Mouse (Mus musculus) lung, postnatal 4 days (tissue): Measurements from ENCODE around the gene Pxylp1.

Experiments used
- DNase-seq, 2 experiments: peaks; one replicate each; pipeline ENCODE4 v3.0.0; 2021

Gene Pxylp1

DNA sequence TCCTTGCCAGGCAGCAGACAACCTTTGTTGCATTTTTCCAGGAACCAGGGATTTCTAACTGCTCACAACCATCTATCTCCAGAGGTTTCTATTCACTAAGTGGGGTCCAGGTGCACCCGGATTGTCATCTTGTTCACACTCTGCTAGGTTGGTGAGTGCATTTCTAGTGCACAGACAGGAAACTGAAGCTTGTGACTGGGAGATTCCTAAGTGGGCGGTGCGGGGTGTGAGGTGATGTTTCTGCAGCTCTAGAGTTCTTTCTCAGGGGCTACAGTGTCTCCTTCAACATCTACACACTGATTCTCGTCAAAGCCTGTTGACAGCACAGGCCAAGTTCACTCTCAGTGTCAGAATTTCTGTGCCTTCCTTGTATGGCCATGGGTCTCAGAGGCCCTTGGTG lies 34.6 kb downstream of the Pxylp1 start:
- no peak for DNase-seq

DNA sequence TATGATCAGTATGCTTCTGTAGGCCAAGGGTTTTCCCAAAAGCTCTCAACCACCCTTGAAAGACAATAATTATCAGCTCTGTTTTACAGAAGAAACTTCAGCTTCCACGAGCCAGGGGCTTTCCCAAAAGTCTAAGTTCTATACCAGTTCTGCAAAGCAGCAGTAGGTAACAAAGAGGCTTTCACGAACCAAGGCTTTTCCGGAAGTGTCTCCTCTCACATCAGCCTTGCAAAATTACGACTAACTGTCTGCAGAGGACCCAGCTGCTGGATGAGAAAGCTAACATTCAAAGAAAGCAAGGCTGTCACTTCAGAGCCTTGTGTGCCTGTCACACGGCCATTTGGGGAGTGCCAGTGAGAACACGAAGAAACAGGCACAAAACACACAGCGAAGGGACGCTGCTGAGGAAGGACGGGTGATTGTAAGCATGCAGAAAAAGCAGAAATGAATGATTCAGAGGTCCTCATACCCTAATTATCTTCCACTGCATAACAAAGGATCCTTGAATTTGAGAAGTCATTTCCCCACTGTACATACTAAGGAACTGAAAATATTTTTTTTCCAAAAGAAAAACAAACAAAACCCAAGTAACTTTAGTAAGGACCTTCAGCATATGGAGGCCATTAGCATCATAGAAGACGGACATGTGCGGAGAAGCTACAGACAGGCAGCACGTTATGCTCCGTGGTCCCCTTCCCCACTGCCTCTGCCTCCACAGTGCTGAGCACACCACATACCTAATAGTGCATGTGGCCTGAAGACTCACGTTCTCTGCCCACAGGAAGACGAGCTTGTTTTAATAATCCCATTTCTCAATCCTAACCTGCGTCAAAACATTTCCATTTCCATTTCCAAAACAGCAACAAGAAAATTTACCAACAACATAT lies 38.9 kb downstream of the Pxylp1 start:
- DNase-seq: no peak

DNA sequence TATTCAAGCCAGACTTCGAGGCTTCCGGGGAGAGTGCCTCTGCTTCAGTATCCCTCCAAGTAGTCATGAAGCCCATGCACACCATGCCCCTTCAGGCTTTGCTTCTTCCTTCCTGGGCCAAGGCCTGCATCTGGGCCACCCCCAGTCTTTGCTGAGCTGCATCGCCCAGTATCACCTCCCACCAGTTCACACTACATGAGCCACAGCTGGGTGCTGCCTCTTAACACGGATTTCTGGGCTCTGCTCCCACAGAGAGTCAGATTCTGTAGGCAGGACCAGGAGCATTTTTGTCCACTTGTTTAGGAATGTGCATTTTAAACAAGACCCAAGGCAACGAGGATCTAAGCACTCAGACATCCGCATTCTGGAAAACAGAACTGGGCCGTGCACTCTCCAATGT lies 40.8 kb downstream of the Pxylp1 start:
- DNase-seq: peak; percentile 31 to 47

DNA sequence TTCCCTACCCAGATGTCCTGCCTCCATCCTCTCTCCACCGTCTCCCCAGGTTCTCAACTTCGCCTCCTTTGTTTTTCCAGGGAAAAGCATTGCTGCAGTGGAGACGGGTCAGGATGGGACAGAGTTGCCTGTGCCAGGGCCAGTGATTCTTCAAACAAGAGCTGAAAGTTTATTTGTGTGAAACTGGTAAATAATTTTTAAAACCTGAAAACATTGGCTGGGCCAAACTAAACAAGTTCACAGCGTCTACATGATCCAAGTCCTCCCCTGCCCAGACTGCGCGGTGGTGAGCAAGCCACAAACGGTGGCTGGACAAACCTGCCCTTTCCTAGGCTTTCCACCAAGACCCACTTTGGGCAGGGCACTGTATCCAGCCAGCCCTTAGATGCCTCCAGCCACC lies 41.4 kb downstream of the Pxylp1 start:
- no peak for DNase-seq

DNA sequence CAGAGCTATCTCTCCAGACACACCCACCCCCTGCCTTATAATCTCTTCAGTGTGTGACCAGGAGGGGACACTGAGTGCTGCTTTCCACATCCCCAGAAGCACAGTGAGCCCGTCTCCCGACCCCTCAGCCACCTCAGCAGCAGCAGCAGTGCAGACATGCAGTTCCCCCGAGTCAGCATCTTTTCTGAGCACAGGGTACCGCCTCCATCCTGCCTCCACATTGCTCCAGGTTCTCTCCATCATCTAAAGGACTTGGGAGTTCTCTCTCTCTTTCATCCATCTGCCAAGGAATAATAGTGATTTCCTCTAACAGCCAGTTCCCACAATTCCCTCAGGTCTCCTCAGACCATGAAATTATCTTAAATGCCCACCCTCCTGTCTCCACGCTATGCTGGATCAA lies 43.5 kb downstream of the Pxylp1 start:
- no peak for DNase-seq

DNA sequence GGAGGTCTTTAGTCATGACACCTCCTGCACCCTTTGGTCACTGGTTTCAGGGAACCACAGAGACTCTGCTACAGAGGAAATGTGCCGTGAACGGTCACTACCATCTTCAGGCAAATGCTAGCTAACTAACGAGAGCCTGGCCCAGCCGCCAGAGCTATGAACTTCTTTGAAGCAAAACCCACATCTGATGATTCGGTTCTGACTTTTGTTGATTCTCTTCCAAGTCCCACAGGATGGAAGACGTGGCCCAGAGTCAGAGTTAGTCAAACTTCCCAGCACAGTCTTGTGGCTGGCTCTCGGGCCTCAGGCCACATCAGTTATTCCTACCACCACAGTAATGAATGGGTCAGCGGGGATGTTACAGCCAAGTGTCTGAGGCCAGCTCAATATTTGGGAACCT lies 46.1 kb downstream of the Pxylp1 start:
- DNase-seq: no peak

DNA sequence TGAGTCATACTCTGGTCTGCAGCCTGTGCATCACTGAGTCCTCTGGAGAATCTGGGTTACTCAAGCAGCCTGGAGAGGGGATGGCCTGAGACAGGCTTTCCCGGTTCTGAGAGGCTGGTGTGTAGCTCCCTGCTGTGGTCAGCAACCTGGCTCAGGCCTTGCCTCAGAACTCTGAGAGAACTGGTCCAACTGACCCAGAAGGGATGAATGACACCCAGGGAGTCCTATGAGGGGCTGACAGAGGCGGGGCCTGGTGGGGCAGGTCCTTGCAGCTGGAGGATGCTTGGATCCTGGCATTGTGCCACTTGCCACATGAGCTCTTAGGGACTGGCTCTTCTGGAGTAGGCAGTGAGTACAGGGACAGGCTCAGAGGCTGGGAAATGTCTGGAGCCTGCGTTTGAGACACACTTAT lies 47.7 kb downstream of the Pxylp1 start:
- peak; percentile 82 to 89 for DNase-seq

DNA sequence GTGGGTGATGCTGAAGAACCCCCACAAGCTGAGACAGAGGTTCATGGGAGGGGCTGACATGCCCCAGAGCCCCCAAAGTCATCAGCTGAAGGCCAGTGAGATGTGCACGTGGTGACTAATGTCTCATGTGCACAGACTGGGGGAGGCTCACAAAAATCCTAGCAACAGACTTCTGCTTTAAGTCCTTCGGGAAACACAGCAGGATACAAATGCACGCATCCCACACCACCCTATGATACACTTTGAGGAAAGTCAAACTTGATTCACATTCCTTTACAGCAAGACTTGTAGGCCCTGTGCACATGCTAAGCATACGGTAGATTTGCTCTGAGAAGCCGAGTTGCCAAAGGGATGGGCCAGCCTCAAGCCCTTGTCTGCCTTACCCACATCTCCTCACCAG lies 53.1 kb downstream of the Pxylp1 start:
- no peak for DNase-seq

DNA sequence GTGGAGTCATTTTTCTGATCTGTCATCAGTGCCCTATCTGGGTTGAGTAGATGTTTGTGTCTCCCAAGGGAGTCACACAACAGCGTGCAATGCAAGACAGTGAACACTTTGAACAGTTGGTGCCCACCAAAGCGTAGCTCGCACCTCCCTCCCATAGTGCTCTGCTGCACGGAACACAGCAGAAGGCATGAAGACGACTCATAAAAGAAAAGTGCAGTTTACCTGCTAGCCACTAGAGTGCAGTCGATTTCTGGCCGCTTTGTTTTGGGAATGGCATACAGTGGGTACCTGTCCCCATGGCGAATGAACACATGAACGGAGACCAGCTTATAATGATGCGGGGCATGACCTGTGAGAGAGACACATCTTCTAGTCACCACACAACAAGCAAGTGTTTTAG lies 53.6 kb downstream of the Pxylp1 start:
- peak in 1 of 2 experiments; percentile 51 for DNase-seq

DNA sequence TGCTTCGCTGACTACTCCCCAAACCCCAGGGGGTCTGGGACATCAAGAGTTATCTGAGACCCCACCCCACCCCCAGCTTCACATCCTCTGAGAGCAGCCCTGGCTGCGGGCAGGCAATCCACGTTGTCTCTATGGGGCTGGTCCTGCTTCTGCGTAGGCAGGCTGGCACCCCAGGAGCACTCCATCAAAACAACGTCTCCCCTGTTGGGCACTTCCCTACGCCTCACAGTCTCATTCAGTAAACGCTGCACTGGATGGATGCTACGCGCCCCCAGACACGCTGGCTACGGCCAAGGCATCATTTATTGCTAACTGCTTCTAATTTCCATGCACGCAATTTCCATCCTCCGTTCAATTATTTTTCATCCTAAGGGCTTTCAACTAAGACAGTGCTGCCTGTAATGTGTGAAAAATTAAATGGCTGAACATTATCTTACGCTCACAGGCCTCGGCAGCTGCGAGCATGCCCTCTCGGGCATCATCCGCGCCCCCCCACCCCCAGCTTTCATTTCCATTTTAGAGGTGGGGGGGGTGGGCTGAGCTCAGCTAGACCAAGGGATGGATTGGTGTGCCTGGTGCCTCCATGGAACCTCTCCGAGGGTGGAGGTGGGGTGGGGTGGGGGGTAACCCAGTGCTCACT lies 54.6 kb downstream of the Pxylp1 start:
- no peak for DNase-seq

DNA sequence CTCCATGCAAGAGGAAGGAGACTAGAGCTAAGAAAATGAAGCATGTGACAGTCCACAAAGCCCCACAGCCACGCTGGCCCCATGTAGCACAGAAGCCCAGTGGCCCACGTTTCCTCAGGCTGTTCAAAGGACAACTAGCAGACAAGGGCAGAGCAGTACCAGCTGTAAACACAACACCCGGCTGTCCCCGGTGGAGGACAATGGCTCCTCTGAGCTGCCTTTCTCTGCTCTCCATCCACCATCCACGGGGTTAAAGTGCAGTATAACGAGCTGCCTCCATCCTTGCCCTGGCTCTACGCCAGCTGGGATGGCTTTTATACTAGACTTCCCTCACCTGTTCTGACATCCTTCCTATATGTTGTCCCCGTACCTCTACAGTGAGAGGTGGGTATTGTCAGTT lies 55.5 kb downstream of the Pxylp1 start:
- no peak for DNase-seq

DNA sequence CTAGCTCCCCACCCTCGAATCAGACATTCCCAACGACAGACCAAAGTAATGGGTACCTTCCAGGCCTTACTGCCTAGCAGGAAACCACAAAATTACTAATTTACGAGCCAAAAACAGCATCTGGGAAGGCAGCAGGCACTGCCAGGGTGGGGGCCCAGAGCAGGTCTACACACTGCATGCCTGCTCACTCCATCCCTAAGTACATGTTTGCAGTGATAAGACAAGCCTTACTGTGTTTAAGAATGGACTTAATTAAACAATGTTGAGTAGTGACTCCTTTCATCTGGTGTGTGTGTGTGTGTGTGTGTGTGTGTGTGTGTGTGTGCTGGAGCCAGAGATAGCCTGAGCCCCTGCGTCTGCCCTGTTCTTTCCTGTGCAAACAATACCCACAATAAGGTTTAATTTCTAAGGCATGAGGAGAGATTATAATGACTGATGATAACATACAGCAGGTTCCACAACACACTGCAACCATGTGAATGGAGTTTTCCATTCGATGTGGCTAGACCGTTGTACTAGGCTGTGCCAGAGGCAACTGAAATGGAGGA lies 57.0 kb downstream of the Pxylp1 start:
- DNase-seq: no peak

DNA sequence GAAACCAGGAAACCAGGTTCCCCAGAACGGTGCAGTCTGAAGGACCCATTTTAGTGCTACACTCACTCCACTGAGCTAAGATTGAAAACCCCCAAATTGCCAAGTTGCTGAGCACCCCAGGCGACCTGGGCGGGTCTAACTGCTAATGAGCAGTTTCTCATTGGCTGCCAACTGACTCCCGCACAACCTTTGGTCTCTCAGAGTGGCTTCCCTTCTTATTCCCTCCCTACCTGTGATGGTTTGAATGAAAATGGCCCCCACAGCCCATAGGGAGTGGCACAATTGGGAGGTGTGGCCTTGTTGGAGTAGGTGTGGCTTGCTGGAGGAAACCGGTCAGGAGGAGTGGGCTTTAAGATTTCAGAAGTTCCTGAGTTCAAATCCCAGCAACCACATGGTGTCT lies 58.9 kb downstream of the Pxylp1 start:
- no peak for DNase-seq

DNA sequence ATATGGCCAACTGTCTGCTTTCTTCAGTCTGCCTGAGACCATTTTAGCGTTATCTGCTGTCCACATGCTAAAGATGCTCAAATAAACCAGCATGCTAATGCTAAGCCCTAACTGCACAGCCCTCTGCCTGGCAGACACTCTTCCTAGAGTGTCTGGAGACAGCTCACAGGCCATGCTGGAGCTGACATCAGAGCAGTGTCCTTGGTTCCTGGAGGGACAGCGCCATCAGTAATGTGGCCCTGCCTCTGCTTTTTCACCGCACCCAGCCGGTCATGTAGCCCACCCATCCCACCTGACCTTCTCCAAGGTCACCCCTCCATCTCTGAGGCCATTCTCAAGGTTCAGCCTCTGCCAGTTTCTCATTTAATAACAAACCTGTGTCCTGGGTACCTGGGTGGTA lies 60.0 kb downstream of the Pxylp1 start:
- no peak for DNase-seq

DNA sequence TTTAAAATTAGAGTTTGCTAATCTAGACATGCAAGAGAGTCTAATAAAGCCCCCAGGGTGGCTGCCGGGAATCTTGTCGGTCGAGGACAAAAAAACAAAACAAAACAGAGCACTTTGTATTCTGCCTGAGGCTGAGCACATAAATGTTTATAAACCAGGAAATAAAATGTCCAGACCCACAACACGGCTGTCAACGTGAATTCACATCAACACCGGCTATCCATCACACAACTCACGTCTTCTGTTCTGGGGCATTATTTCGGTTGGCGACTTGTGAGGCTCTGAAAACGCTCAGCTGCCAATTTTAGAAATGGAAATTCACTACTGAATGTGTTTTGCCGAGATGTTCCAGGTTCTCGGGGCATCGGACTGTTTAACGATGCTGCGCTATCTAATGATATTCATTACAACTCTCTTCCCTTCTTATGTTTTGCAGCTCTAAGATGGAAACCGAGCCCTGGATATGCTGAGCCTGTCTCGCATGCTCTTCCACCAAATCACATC lies 61.6 kb downstream of the Pxylp1 start:
- DNase-seq: no peak

DNA sequence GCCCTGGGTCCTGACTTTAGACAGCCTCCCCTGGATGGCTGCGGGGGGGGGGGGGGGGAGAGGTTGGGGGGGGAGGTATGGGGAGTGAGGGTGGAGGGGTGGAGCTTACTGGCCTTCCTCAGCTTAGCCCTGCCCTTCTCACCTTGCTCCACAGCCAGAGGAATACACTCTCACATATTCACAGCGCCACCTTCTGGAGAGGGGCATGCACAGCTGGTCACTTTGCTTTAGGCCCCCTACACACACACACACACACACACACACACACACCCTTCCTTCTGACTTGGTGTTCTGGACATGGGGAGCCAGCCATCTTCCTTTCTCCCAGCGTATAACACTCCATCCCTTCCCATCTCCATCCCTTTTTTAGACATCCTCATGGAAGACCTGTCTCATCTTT lies 62.8 kb downstream of the Pxylp1 start:
- DNase-seq: no peak

DNA sequence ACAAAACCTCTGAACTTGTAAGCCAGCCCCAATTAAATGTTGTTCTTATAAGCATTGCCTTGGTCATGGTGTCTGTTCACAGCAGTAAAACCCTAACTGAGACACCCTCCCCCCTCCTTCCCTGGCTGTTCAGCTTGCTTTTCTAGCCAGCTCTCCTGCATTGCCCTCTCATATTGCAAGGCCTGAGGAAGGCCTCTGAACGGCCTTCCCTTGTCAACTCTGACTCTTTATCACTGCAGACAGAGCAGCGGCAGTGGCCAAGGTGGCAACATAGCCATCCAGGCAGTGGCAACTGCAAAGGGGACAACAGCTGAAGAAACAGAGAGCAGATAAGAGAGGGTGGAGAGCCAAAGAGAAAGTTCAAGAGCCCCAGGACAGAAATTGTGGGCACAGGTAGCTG lies 64.4 kb downstream of the Pxylp1 start:
- DNase-seq: no peak

DNA sequence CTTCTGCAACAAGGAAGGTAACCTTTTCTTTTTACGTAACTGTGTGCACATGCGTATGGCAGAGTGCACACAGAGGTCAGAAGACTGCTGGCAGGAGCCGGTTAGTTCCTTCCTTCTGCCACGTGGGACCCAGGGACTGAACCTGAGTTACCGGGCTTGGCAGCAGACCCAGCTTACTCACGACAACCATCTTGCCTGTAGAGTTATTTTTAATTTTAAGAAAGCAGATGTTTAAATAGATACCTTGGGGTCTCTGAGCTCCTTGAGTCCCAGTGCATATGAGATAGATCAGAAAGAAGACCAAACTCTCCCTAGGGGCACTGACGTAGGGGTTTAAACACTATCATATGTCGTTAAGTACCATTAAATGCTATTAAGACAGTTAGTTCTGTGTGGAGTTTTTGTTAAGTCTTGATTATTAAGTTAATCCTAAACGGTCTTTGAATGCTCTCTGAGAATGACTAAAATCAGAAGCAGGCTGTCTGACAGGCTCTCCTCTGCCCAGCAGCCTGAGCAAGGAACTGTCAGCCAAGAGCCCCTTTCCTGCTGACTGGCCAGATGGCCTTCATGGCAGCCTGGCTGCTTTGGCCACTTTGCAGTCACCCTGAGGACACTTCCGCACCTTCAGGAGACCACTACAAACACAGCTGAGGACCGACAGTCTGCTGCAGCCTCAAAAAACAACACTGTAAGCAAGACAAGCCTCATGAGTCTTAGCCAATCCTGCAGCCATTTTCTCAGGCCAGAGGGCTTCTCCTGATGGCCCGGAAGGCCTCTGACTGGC lies 65.3 kb downstream of the Pxylp1 start:
- no peak for DNase-seq

DNA sequence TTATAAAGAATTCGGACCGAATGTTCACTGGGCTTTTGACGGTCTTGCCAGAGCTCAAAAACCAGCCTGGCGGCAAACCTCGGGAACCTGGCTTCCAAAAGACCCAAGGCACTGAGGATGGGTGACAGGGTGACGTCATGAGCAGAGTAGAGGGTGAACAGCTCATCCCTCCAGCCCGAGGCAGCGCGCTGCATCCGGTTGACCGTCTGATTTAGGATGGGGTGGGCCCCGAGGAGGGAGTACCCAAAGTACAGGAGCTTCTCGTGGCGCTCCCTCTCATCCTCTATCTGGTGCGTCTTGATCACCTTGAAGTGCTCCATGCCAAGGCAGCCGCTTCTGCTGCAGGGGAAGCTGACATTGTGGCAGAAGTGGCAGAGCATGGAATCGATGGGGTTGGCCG lies 67.6 kb downstream of the Pxylp1 start:
- DNase-seq: no peak

DNA sequence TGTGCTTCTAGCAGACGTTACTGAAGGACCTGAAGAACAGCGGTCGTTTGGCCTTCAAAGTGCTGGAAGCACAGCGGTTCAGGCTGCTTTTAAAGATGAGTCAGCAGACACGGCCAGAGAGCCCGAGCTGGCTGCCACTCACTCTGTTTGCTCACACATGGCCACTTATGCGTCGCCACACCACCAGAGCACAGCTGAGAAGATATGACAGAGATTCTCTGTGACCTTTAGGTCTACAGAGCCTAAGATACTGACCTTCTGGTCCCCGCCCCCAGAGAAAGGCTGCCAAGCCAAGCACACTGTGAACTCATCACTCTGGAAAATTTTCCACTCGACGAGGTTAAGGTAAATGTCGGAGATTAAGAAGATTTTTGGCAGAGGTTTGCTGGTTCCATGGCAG lies 68.4 kb downstream of the Pxylp1 start:
- DNase-seq: no peak

DNA sequence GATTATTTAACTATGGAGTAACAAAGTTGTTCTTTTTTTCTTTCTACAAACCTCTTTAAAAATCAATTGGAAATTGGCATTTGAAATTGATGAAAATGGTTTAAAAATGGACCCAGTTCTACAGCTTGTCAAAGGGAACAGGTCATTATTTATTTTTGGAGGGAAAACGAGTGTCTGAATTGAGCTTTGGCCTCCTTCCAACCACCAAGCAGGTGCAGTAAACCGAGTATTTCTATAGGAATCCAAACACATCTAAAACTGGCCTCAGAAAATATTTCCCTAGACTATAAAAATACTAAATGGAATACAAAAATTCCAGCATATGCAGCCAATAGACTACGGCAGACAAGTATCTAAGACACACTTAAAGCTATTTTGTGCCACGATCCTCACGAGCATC lies 68.9 kb downstream of the Pxylp1 start:
- no peak for DNase-seq

DNA sequence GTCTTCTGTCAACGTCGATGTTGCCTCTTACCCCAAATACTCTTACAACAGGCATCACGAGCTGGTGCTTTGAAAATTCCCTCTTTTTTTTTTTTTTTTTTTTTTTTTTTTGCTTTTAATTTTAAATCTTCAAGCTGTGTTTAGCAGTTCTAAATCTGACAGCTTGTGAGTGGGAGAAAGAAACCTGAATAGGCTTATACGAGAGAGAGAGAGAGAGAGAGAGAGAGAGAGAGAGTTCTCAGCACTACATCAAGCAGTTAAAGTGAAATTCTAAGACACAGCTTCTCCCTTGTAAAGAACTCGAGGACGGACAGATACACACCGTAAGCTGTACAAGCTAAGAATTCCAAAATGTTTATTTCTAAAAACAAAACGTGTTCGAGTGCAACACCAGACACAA lies 69.5 kb downstream of the Pxylp1 start:
- DNase-seq: no peak

DNA sequence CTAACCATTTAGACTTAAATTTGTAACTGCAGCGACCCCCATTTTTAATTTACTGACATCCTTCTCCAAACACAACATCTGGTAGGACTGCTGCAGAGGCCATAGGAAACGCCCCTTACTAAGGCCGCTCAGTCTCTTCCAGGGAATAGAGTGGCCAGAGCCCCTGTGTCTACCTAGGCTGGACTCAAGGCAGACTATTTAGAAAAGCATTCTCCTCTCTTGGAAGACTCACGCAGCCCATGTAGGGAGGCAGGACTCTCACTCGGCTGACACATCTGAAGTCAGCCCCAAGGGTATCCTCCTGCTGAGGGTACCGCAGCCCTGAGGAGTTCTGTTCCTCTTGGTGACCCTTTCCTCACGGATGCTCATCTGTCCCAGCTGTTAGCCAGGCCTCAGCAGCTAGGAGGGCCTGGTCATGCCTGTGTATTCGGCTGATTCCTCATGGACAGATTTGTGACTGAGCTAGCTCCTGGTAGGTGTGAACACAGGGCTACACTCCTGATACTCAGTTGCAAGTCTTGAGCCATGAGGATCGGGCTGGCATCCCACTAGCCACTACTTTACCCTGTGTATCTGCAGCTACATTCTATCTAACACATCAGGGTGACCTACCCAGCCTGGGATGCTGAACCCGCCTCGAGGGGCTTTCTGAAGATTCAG lies 73.5 kb downstream of the Pxylp1 start:
- no peak for DNase-seq
